Mouse (Mus musculus) testis, adult 2 months (tissue): Measurements from ENCODE around the gene Cct8.

Source experiments
- CTCF ChIP-seq: fragments of 200-500 bp; IDR thresholded peaks from 2 replicates; pipeline ENCODE4 v1.5.1; 2012; ENCODE audit warnings: low read depth, mild to moderate bottlenecking, inconsistent platforms, low read length, moderate library complexity; ENCODE audit not compliant: control insufficient read depth, insufficient read depth, insufficient replicate concordance
- POLR2A ChIP-seq: fragments of 200-500 bp; IDR thresholded peaks from 2 replicates; pipeline ENCODE4 v1.6.1; 2012; ENCODE audit warnings: low read depth, mild to moderate bottlenecking, inconsistent platforms, low read length, moderate library complexity; ENCODE audit not compliant: control insufficient read depth

DNA sequence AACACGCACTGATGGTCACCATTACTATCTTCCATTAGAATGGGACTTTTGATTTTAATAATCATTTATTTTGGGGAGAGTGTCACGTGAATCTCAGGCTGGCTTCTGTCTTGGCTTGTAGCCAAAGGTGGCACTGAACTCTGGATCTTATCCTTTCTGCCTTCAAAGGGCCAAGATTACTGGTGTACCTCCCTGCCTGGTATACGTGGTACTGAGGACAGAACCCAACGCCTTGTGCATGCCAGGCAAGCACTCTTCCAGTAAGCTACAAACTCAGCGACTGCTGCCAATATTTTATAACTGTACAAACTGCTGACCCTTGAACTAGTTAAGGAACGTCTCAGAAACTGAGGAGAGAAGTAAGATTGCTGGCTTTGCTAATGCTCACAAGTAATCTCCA is 60.7 kb downstream of the Cct8 start:
- TF ChIP-seq POLR2A (no peak), CTCF (no peak)
